Mouse (Mus musculus) midbrain, embryonic 15.5 days (tissue): ENCODE results near the gene Commd4. TPM values are rescaled to one million over a fixed set of nuclear protein-coding genes. Genes with fewer than 3 reads are reported as not detected.

ENCODE experiments used
- ATAC-seq: fragments of 200-750 bp; cut with Nextera tagmentation; replicated peaks from 2 replicates; pipeline ENCODE4 v1.8.0; 2017; ENCODE audit warnings: moderate TSS enrichment
- H3K27ac ChIP-seq: fragments of 300-500 bp; sonication (generic); 2 replicates; pipeline ENCODE4 v1.5.1; 2015; ENCODE audit warnings: mild to moderate bottlenecking, inconsistent platforms
- H3K27me3 ChIP-seq: fragments of 300-500 bp; sonication (generic); replicated peaks from 2 replicates; pipeline ENCODE4 v1.6.1; 2015; ENCODE audit warnings: inconsistent platforms
- H3K36me3 ChIP-seq: fragments of 300-500 bp; sonication (generic); replicated peaks from 2 replicates; pipeline ENCODE4 v1.6.1; 2015; ENCODE audit warnings: inconsistent platforms
- H3K4me1 ChIP-seq: fragments of 300-500 bp; sonication (generic); 2 replicates; pipeline ENCODE4 v1.6.1; 2015; ENCODE audit warnings: inconsistent platforms
- H3K4me2 ChIP-seq: fragments of 300-500 bp; sonication (generic); 2 replicates; pipeline ENCODE4 v1.6.1; 2015; ENCODE audit warnings: inconsistent platforms, mild to moderate bottlenecking, moderate library complexity
- H3K4me3 ChIP-seq: fragments of 300-500 bp; sonication (generic); 2 replicates; pipeline ENCODE4 v1.5.1; 2015; ENCODE audit warnings: mild to moderate bottlenecking, inconsistent platforms
- H3K9ac ChIP-seq: fragments of 300-500 bp; sonication (generic); 2 replicates; pipeline ENCODE4 v1.6.1; 2015; ENCODE audit warnings: mild to moderate bottlenecking, inconsistent platforms
- H3K9me3 ChIP-seq: fragments of 300-500 bp; sonication (generic); 2 replicates; pipeline ENCODE4 v1.6.1; 2016; ENCODE audit warnings: inconsistent platforms
- WGBS: fragments of 180-500 bp; shearing (Covaris S2); methylation state at CpG from one replicate; pipeline ENCODE4 v1.1.7; 2015; ENCODE audit warnings: mixed read lengths; 5-methylcytosine and 5-hydroxymethylcytosine counted together
- polyA plus RNA-seq: library from polyadenylated mRNA; unstranded; fragments of >200 nt; fragmentation: Nextera tagmentation; extraction: Ambion mirVana; gene quantifications from 2 replicates; pipeline ENCODE4 v1.2.1, GENCODE M21; 2015

Gene Commd4
- polyA plus RNA-seq, 1 experiment from 2014 or later, result 201 TPM

DNA sequence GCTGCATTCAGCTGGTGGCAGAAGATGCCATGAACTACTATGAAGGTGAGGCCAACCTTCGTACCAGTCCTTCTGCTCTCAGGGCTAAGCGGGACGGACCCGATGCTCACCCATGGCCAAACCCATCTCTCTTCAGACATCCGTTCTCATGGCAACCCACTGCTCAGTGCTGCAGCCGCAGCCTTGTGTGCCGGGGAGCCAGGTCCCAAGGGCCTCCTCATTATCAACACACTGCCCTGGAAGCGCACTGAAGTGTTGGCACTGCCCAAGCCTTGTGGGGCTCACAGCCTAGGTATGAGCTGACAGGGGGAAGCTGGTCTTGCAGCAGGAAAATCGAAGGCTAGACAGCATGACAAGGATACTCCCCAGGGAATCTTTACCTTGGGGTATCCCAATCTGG, 19.0 kb downstream of the Commd4 start:
- Histone ChIP-seq H3K36me3 (peaks cover 37% of the 10 kb centered on the region), H3K4me3 (no peak overlapping the region), H3K27me3 (no peaks in the 10 kb centered on the region), H3K9me3 (no peaks in the 10 kb centered on the region), H3K9ac (no peak overlapping the region), H3K4me2 (no peak overlapping the region), H3K27ac (no peak overlapping the region), H3K4me1 (no peaks in the 10 kb centered on the region)
- 86% methylated on average over 9 of the region's 9 CpGs for WGBS
- no peak for ATAC-seq

DNA sequence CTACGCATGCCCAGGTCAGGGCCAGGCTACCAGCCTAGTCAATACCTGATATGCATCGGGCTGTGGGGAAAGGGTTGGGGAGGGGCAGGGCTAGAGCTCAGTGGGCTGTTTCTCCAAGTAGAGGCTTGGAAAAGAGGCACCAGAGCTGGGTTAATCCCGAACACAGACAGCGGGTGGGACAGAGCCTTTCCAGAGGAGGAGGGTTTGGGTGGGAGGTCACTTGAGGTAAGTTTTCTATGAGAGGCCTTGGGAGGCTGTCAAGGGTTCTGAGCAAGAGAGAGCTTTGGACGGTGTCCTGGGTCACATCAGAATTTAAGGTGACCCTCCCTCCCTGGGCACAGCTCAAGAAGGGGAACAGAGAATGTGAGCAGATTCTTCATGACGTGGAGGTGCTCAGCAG, 19.6 kb downstream of the Commd4 start:
- Histone ChIP-seq H3K4me3 (no peak overlapping the region), H3K36me3 (peaks cover 35% of the 10 kb centered on the region), H3K27me3 (no peaks in the 10 kb centered on the region), H3K4me2 (no peak overlapping the region), H3K9me3 (no peaks in the 10 kb centered on the region), H3K9ac (no peak overlapping the region), H3K27ac (no peak overlapping the region), H3K4me1 (no peaks in the 10 kb centered on the region)
- ATAC-seq, result no peak
- WGBS, result 91% methylated on average over 6 of the region's 6 CpGs

DNA sequence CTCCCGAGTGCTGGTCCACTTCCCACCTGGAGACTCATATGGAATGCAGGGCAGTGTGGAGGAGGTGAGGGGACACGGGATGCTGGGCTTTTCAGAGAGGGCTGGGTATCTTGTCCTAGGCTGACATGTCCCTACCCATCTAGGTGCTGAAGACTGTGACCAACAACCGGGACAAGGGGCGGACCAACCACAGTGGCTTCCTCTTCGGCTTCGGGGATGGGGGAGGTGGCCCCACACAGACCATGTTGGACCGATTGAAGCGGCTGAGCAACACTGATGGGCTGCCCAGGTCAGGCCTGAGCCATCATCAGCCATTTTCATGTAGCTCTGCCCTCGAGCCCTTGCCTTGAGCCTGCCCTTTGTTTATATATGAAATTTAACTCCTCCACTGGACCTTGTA, 20.4 kb downstream of the Commd4 start:
- no peak overlapping the region for H3K27ac ChIP-seq

DNA sequence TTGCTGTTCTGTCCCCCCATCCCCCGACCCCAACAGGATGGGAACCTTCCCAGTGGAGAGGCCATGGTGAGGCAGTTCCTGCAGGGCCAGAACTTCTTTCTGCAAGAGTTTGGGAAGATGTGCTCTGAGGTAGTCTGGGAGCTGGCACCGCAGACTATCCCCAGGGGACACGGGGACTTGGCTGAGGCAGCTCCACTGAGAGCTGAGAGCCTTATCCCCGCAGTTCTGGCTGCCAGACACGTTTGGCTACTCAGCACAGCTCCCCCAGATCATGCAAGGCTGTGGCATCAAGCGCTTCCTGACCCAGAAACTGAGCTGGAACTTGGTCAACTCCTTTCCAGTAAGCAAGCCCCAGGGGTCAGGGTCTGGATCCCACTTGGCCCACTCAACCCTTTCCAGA, 20.9 kb downstream of the Commd4 start:
- H3K9me3 ChIP-seq, result no peaks in the 10 kb centered on the region
- H3K4me3 ChIP-seq, result no peak overlapping the region
- no peak overlapping the region for H3K4me2 ChIP-seq
- no peak overlapping the region for H3K27ac ChIP-seq
- peaks cover 32% of the 10 kb centered on the region for H3K36me3 ChIP-seq
- ATAC-seq, result no peak
- no peaks in the 10 kb centered on the region for H3K27me3 ChIP-seq
- no peak overlapping the region for H3K9ac ChIP-seq
- 85% methylated on average over 6 of the region's 6 CpGs for WGBS
- no peaks in the 10 kb centered on the region for H3K4me1 ChIP-seq

More for the DNA sequence above, 20.4 kb downstream of the Commd4 start:
- Histone ChIP-seq H3K4me1 (no peaks in the 10 kb centered on the region), H3K4me3 (no peak overlapping the region), H3K9me3 (no peaks in the 10 kb centered on the region), H3K36me3 (peaks cover 33% of the 10 kb centered on the region), H3K4me2 (no peak overlapping the region), H3K27me3 (no peaks in the 10 kb centered on the region), H3K9ac (no peak overlapping the region)
- no peak for ATAC-seq
- 95% methylated on average over 9 of the region's 9 CpGs for WGBS

DNA sequence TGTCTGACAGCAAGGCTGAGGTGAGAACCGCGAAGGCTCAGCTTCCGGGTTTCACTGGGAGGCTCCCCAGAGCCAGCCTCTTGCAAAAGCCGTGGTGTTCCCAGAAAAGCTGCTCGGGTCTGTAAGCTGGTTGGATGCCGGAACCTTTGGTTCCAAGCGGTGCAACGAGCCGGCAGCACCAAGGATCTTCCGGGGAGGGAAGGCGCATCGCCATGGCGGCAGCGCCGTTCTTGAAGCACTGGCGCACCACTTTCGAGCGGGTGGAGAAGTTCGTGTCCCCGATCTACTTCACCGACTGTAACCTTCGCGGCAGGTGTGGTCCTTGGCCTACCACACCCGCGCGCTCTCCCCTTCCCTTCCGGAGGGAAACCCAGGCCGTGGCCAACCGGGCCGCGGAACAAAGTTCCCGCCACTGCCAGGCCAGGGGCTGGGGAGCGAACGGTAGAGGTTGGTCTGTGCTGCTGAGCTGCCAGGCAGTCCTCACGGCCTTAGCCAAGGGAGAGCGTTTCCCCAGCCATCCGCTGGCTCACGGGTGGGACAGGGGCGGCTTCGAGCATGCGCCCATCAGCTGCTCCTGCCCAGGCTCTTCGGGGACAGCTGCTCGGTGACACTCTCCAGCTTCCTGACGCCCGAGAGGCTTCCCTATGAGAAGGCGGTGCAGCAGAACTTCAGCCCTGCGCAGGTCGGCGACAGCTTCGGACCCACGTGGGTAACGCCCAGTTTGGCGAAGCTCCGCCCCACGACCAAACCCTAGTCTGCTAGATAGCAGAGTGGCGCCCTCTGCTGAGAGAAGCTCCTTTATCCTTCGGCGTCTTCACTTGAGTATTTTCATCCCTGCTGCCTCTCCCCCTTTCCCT, 27.3 kb downstream of the Commd4 start, which contains the start of gene Man2c1:
Gene Man2c1, plus strand, starts transcription at position 114 of the 857 bp plus-strand sequence.
- Histone ChIP-seq H3K9ac (peak within 1 kb of the TSS; percentile 66), H3K36me3 (peaks cover 22% of the 10 kb centered on the region), H3K27me3 (no peaks in the 10 kb centered on the region), H3K4me2 (peak within 1 kb of the TSS; percentile 73), H3K9me3 (no peaks in the 10 kb centered on the region), H3K4me3 (peak within 1 kb of the TSS; percentile 67), H3K27ac (peak within 1 kb of the TSS; percentile 92), H3K4me1 (peaks cover 17% of the 10 kb centered on the region)
- ATAC-seq, result peak; percentile 94
- under 1% methylated on average over 58 of the region's 58 CpGs for WGBS

DNA sequence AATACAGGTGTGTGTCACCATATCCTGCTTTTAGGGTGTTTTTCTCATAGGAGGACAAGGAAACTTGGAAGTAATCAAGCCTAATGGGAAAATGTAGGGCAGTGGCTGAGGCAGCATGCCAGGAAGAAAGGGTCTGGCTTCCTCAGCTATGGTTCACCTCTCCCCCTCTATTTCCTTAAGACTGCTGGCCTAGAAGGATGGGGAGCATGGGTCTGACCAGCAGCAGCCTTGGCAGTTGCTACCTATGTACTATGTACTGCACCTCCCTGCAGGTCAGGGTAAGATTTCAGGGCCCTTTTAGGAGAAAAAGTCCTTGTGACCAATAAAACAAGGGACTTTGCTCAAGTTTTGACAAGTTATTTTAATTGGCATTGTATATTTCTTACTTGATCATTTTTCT, 28.5 kb downstream of the Commd4 start:
- Histone ChIP-seq H3K9me3 (no peaks in the 10 kb centered on the region), H3K4me2 (peak overlapping the region; percentile 73), H3K4me3 (peak overlapping the region; percentile 67), H3K27ac (no peak overlapping the region), H3K4me1 (peaks cover 17% of the 10 kb centered on the region), H3K9ac (peak overlapping the region; percentile 66; the same call in 1 of the 2 replicates), H3K36me3 (peaks cover 26% of the 10 kb centered on the region), H3K27me3 (no peaks in the 10 kb centered on the region)
- no peak for ATAC-seq

DNA sequence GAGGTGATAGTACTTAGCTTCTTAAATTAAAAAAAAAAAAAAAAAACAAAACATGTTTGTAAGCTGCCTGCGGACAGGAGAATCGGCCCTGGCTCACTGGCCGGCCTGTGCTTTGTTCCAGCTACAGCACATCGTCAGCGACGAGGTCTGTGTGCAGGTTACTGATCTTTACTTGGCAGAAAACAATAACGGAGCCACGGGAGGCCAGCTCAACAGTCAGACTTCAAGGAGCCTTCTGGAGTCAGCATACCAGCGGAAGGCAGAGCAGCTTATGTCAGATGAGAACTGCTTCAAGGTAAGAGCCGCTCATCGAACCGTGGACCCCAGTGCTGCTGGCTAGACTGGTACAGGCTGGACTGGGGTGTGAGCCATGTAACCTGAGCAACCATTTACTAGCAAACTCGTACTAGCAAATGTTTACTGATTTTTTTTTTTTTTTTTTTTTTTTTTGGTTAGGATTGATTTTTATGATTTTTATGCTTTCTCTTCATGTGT, 40.8 kb downstream of the Commd4 start:
- H3K27ac ChIP-seq, result no peak overlapping the region
- H3K36me3 ChIP-seq, result peaks cover 65% of the 10 kb centered on the region
- ATAC-seq, result no peak
- H3K9me3 ChIP-seq, result no peaks in the 10 kb centered on the region
- no peaks in the 10 kb centered on the region for H3K4me1 ChIP-seq
- 88% methylated on average over 13 of the region's 13 CpGs for WGBS
- no peak overlapping the region for H3K9ac ChIP-seq
- no peak overlapping the region for H3K4me2 ChIP-seq
- H3K4me3 ChIP-seq, result no peak overlapping the region
- no peaks in the 10 kb centered on the region for H3K27me3 ChIP-seq

Other genes with a start within 250 kb of the Commd4 start
- gene Snx33, start 230.0 kb downstream of the Commd4 start, polyA plus RNA-seq, result 3.0 TPM in 2 replicates
- 62.8 and 64.4 TPM in 2 replicates for gene Imp3, start 220.9 kb downstream of the Commd4 start, polyA plus RNA-seq
- gene Snupn, start 207.5 kb downstream of the Commd4 start, polyA plus RNA-seq, result 29.8 and 33.0 TPM in 2 replicates
- gene Ptpn9, start 163.4 kb downstream of the Commd4 start, polyA plus RNA-seq, result 25.8 and 28.0 TPM in 2 replicates
- 25.0 and 25.9 TPM in 2 replicates for gene Sin3a, start 86.3 kb downstream of the Commd4 start, polyA plus RNA-seq
- 102 and 109 TPM in 2 replicates for gene Man2c1, start 27.6 kb downstream of the Commd4 start, polyA plus RNA-seq
- gene Neil1, start 10.0 kb downstream of the Commd4 start, polyA plus RNA-seq, result 9.9 and 10.5 TPM in 2 replicates
- gene Trcg1, start 78.2 kb upstream of the Commd4 start, polyA plus RNA-seq, result not detected in 2 replicates
- gene 1700017B05Rik, start 104.3 kb upstream of the Commd4 start, polyA plus RNA-seq, result 4.0 and 4.4 TPM in 2 replicates